Mouse (Mus musculus) lung, adult 2 months (tissue): ENCODE results near the gene Cog5.

Experiments used
- CTCF ChIP-seq: fragments of 200-500 bp; IDR thresholded peaks from 2 replicates; pipeline ENCODE4 v1.5.1; 2011; ENCODE audit warnings: mild to moderate bottlenecking, low read length, control low read depth; ENCODE audit not compliant: insufficient read depth
- POLR2A ChIP-seq: fragments of 200-500 bp; IDR thresholded peaks from 2 replicates; pipeline ENCODE4 v1.6.1; 2011; ENCODE audit warnings: low read depth, mild to moderate bottlenecking, control low read depth, low read length, borderline replicate concordance; ENCODE audit errors: extremely low read depth

GRCm38 (mm10) chr12:31836211-31836610 is 181.5 kb downstream of the Cog5 start:
- TF ChIP-seq CTCF (no peak), POLR2A (no peak)
